ENCODE assay signal across 10 mouse cellular contexts in the genomic region with DNA sequence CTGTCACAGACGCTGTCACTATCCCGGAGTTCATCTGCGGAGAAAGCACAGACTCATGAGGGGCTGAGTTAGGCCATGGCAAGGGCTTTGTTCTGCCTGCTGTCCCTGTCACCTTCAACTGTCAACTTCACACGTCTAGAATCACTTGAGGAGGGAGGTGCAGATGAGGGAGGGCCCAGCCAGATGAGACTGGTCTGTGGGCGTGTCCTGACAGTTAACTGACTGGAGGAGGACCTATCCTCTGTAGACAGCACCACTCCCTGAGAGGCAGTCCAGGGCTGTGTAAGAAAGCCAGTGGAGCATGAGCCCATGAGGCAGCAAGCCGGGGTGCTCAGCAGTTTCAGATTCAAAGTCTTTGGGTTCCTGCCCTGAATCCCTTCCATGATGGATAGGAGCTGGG.
DNase-seq lines count a peak whose midpoint lies in the region; ATAC-seq and TF ChIP-seq lines count a peak whose summit lies in the region.
"Had no signal": no experiment of that assay in that cellular context is flagged by ENCODE, and none has a peak within 500 bp of the region (broad histone marks: within the 10 kb centered on the region; RNA-seq: fewer than 3 reads in every experiment).

No protein-coding gene starts in this region.

- H3K4me2 ChIP-seq in intestine, embryonic 15.5 days (replicated peaks), result no peak overlapping the region
- H3K4me2 ChIP-seq in intestine, postnatal 0 days (replicated peaks; ENCODE audit: low read depth), result no peak overlapping the region
- H3K4me2 ChIP-seq in liver, embryonic 14.5 days (ENCODE audit: low read depth), result peak overlapping the region; percentile 3; the same call in 1 of the 2 replicates
- H3K4me2 ChIP-seq: limb, embryonic 15.5 days; neural tube, embryonic 12.5 days had no signal

- no peak overlapping the region for H3K27ac ChIP-seq in intestine, embryonic 15.5 days
- H3K27ac ChIP-seq in intestine, postnatal 0 days (ENCODE audit: low read depth, low read length), result no peak overlapping the region
- H3K27ac ChIP-seq in liver, embryonic 14.5 days, result no peak overlapping the region
- H3K27ac ChIP-seq: limb, embryonic 15.5 days; neural tube, embryonic 12.5 days had no signal

- no peak overlapping the region for H3K4me3 ChIP-seq in intestine, embryonic 15.5 days (replicated peaks)
- H3K4me3 ChIP-seq in intestine, postnatal 0 days (ENCODE audit: low read depth, low read length), result no peak overlapping the region
- no peak overlapping the region for H3K4me3 ChIP-seq in liver, embryonic 14.5 days (ENCODE audit: insufficient read depth in 1 of 2, low read depth in 2 of 2, low read length in 2 of 2)
- H3K4me3 ChIP-seq: limb, embryonic 15.5 days; neural tube, embryonic 12.5 days had no signal

- H3K9ac ChIP-seq in intestine, embryonic 15.5 days, result no peak overlapping the region
- no peak overlapping the region for H3K9ac ChIP-seq in intestine, postnatal 0 days (ENCODE audit: low read depth, low read length)
- no peak overlapping the region for H3K9ac ChIP-seq in liver, embryonic 14.5 days (replicated peaks)
- H3K9ac ChIP-seq: limb, embryonic 15.5 days; neural tube, embryonic 12.5 days had no signal

- peak; percentile 94 for DNase-seq in ZHBTc4 (ENCODE audit: low read depth, low spot score)
- peak; percentile 56 for DNase-seq in heart, adult 8-10 months (ENCODE audit: low spot score)
- peak in 1 of 3 experiments; percentile 58 for DNase-seq in liver, embryonic 14.5 days (ENCODE audit: low read depth in 3 of 3, low spot score in 3 of 3)
- no peak for DNase-seq in adrenal gland, adult (ENCODE audit: inconsistent age in 2 of 2, low spot score in 1 of 2)
- DNase-seq in adrenal gland, postnatal 25 days, result no peak
- DNase-seq in urinary bladder, adult 18-20 months (ENCODE audit: low spot score in 2 of 2), result no peak

- H3K4me1 ChIP-seq in intestine, embryonic 15.5 days (replicated peaks), result peaks cover under 1% of the 10 kb centered on the region; the same call in 1 of the 2 replicates
- no peaks in the 10 kb centered on the region for H3K4me1 ChIP-seq in intestine, postnatal 0 days (replicated peaks; ENCODE audit: control insufficient read depth, insufficient read depth, low read length)
- H3K4me1 ChIP-seq in liver, embryonic 14.5 days (replicated peaks; ENCODE audit: control insufficient read depth in 2 of 2, insufficient read depth in 2 of 2, low read length in 1 of 2), result peaks cover 13 to 20% of the 10 kb centered on the region in 2 experiments; a peak in 3 of 4 replicates

- 56% methylated on average over 6 of the region's 6 CpGs for WGBS in intestine, embryonic 15.5 days
- WGBS in intestine, postnatal 0 days, result 67% methylated on average over 6 of the region's 6 CpGs
- WGBS in liver, embryonic 14.5 days (ENCODE audit: insufficient replicate concordance), result 48% methylated on average over 6 of the region's 6 CpGs

- no peak for TF ChIP-seq CTCF in intestine, postnatal 0 days (IDR thresholded peaks at IDR 0.05; ENCODE audit: low read depth)
- no peak for TF ChIP-seq CTCF in liver, embryonic 14.5 days (IDR thresholded peaks at IDR 0.05; ENCODE audit: low read depth)

- no peaks in the 10 kb centered on the region for H3K9me3 ChIP-seq in intestine, embryonic 15.5 days
- no peaks in the 10 kb centered on the region for H3K9me3 ChIP-seq in intestine, postnatal 0 days (ENCODE audit: control insufficient read depth)
- no peaks in the 10 kb centered on the region for H3K9me3 ChIP-seq in liver, embryonic 14.5 days (ENCODE audit: control insufficient read depth, low read length)
- H3K9me3 ChIP-seq: limb, embryonic 15.5 days; neural tube, embryonic 12.5 days had no signal

- H3K27me3 ChIP-seq in intestine, embryonic 15.5 days (replicated peaks), result no peaks in the 10 kb centered on the region
- no peaks in the 10 kb centered on the region for H3K27me3 ChIP-seq in intestine, postnatal 0 days (replicated peaks; ENCODE audit: control insufficient read depth, insufficient read depth, low read length)
- H3K27me3 ChIP-seq in liver, embryonic 14.5 days (ENCODE audit: control insufficient read depth, insufficient read depth, low read length), result no peaks in the 10 kb centered on the region
- H3K27me3 ChIP-seq: limb, embryonic 15.5 days; neural tube, embryonic 12.5 days had no signal

- H3K36me3 ChIP-seq in intestine, embryonic 15.5 days, result peaks cover 19% of the 10 kb centered on the region
- peaks cover 56% of the 10 kb centered on the region for H3K36me3 ChIP-seq in intestine, postnatal 0 days (ENCODE audit: control insufficient read depth, insufficient read depth)
- H3K36me3 ChIP-seq in liver, embryonic 14.5 days (replicated peaks; ENCODE audit: control insufficient read depth, insufficient read depth, low read depth), result no peaks in the 10 kb centered on the region; the same call in none of the 2 replicates

- peak; percentile 75 for ATAC-seq in intestine, embryonic 15.5 days
- no peak for ATAC-seq in intestine, postnatal 0 days
- peak; percentile 97 for ATAC-seq in liver, embryonic 14.5 days (ENCODE audit: insufficient read depth)

- TF ChIP-seq EP300 in liver, embryonic 14.5 days (IDR thresholded peaks at IDR 0.05; ENCODE audit: low read depth), result peak; percentile 24; the same call in 1 of the 2 replicates

Comparison
In these comparisons a context has a peak if more than half of its experiments do, and no peak if none do; other contexts are left out.
1. DNase-seq: peak in ZHBTc4 (single experiment) and heart, adult 8-10 months (single experiment); none in adrenal gland, adult (0 of 2), adrenal gland, postnatal 25 days (single experiment) and urinary bladder, adult 18-20 months (0 of 2).